Comparison of ENCODE assay signal across 9 mouse cellular contexts in the genomic region with DNA sequence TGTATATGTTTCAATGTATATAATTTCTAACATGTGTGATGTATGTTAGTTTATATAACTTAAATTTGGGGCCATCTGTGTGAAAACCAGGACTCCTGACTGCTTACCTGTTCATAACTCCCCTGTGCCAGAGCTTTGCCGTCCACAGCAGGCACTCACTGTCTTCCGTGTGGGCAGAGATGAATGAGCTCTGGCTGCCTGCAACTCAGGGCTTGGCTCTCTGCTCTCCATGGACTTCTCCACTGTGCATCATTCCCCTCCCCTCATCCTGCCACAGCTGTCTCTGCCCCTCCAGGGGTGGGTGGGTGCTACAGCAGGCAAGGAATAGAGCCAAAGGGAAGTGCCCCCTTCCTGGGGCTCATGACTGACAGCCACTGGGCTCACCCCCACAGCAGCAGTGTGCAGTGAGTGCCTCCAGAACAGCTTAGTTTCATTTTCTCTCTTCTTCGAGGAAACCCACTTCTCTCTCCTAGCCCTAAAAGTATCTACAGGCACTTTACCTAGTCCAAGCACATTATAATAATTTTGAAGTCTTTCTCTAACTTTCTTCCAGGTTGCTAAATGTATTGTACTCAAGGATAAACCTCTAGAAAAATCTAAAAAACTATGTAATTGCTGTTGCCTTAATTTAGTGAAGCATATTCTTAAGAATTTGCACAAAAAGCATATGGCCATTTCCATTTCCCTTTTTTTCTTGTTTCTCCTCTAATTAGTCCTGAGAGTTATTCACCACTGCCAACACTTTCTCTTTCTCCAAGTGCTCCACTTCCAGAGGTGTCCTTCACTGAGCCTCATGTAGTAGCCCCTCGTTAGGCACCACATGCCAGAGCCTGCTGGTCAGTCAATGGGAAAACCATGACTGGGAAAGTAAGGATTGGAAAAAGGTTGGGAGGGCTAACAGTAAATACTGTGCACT. TPM values are rescaled to one million over a fixed set of nuclear protein-coding genes. Genes with fewer than 3 reads are reported as not detected.
DNase-seq lines count a peak whose midpoint lies in the region; ATAC-seq and TF ChIP-seq lines count a peak whose summit lies in the region.
"Had no signal": no experiment of that assay in that cellular context is flagged by ENCODE, and none has a peak within 500 bp of the region (broad histone marks: within the 10 kb centered on the region; RNA-seq: fewer than 3 reads in every experiment).

No protein-coding gene starts in this region.

- ATAC-seq in heart, postnatal 0 days (ENCODE audit: insufficient read depth, low read depth): no peak
- ATAC-seq in intestine, postnatal 0 days: no peak

- H3K4me2 ChIP-seq in heart, postnatal 0 days (ENCODE audit: low read depth, low read length): peak overlapping the region; percentile 33; the same call in 1 of the 2 replicates
- H3K4me2 ChIP-seq in intestine, postnatal 0 days (replicated peaks; ENCODE audit: low read depth): 0 out of 2 replicates have a peak overlapping the region, but pooled peaks have one; percentile 27
- H3K4me2 ChIP-seq: limb, embryonic 13.5 days had no signal

- H3K4me1 ChIP-seq in heart, postnatal 0 days (ENCODE audit: control insufficient read depth, insufficient read depth): no peaks in the 10 kb centered on the region; the same call in 1 of the 2 replicates
- H3K4me1 ChIP-seq in intestine, postnatal 0 days (replicated peaks; ENCODE audit: control insufficient read depth, insufficient read depth, low read length): no peaks in the 10 kb centered on the region
- H3K4me1 ChIP-seq: limb, embryonic 13.5 days had no signal

- TF ChIP-seq CTCF in heart, postnatal 0 days (IDR thresholded peaks at IDR 0.05; ENCODE audit: low read depth): no peak
- no peak for TF ChIP-seq CTCF in intestine, postnatal 0 days (IDR thresholded peaks at IDR 0.05; ENCODE audit: low read depth)

- H3K9ac ChIP-seq in heart, postnatal 0 days (replicated peaks; ENCODE audit: low read depth, low read length): no peak overlapping the region
- no peak overlapping the region for H3K9ac ChIP-seq in intestine, postnatal 0 days (ENCODE audit: low read depth, low read length)
- H3K9ac ChIP-seq: limb, embryonic 13.5 days had no signal

- H3K27ac ChIP-seq in heart, postnatal 0 days (ENCODE audit: low read depth): no peak overlapping the region
- H3K27ac ChIP-seq in intestine, postnatal 0 days (ENCODE audit: low read depth, low read length): no peak overlapping the region; the same call in 1 of the 2 replicates
- H3K27ac ChIP-seq: limb, embryonic 13.5 days had no signal

- H3K4me3 ChIP-seq in heart, postnatal 0 days (ENCODE audit: low read depth, low read length): 0 out of 2 replicates have a peak overlapping the region, but pooled peaks have one; percentile 13
- H3K4me3 ChIP-seq in intestine, postnatal 0 days (ENCODE audit: low read depth, low read length): no peak overlapping the region
- H3K4me3 ChIP-seq: limb, embryonic 13.5 days had no signal

- H3K27me3 ChIP-seq in heart, postnatal 0 days (ENCODE audit: control insufficient read depth, insufficient read depth, low read length): no peaks in the 10 kb centered on the region
- H3K27me3 ChIP-seq in intestine, postnatal 0 days (replicated peaks; ENCODE audit: control insufficient read depth, insufficient read depth, low read length): no peaks in the 10 kb centered on the region
- H3K27me3 ChIP-seq: limb, embryonic 13.5 days had no signal

- no peak for DNase-seq in heart, postnatal 0 days (ENCODE audit: low spot score)
- no peak for DNase-seq in heart, postnatal 36 days
- DNase-seq in Muller cell, postnatal 12 days (ENCODE audit: inconsistent ontology term): peak; percentile 20
- peak; percentile 42 for DNase-seq in thymus, postnatal 0 days (ENCODE audit: low spot score)
- DNase-seq in right cerebral cortex, adult 2 months (ENCODE audit: low spot score in 2 of 2): no peak
- DNase-seq in urinary bladder, adult 18-20 months (ENCODE audit: low spot score in 2 of 2): no peak
- DNase-seq: gastrocnemius, postnatal 10 days had no signal

- H3K9me3 ChIP-seq in heart, postnatal 0 days (replicated peaks; ENCODE audit: control insufficient read depth, low read length): no peaks in the 10 kb centered on the region
- no peaks in the 10 kb centered on the region for H3K9me3 ChIP-seq in intestine, postnatal 0 days (ENCODE audit: control insufficient read depth)
- H3K9me3 ChIP-seq: limb, embryonic 13.5 days had no signal

- TF ChIP-seq EP300 in heart, postnatal 0 days (IDR thresholded peaks at IDR 0.05; ENCODE audit: low read depth): no peak

- intact Hi-C loops in heart, postnatal 36 days (cut with DNase I): no loop called here

- no peaks in the 10 kb centered on the region for H3K36me3 ChIP-seq in heart, postnatal 0 days (replicated peaks; ENCODE audit: control insufficient read depth, insufficient read depth, low read length)
- H3K36me3 ChIP-seq in intestine, postnatal 0 days (ENCODE audit: control insufficient read depth, insufficient read depth): no peaks in the 10 kb centered on the region
- H3K36me3 ChIP-seq: limb, embryonic 13.5 days had no signal

- 57% methylated on average over 4 of the region's 4 CpGs for WGBS in heart, postnatal 0 days
- WGBS in intestine, postnatal 0 days: 54% methylated on average over 4 of the region's 4 CpGs

RNA-seq across cellular contexts. Expression of a gene that starts 36.9 kb away (rescaled TPM):
- 9.7 and 10.7 TPM in 2 replicates for total RNA-seq in heart, postnatal 0 days (2014; rRNA removed; ENCODE audit: low replicate concordance)
- polyA plus RNA-seq in heart, postnatal 0 days (2015; fragmentation: Nextera tagmentation; extraction: Ambion mirVana): 1.7 and 2.0 TPM in 2 replicates
- 10 to 100 TPM; 18.8 to 21.6 TPM for total RNA-seq in heart, postnatal 36 days (2021)
- 9.1 and 9.2 TPM in 2 replicates for polyA plus RNA-seq in intestine, postnatal 0 days (2015; fragmentation: Nextera tagmentation; extraction: Ambion mirVana)
- 2.5 and 2.6 TPM in 2 replicates for polyA plus RNA-seq in thymus, postnatal 0 days (2015; fragmentation: Nextera tagmentation; extraction: Ambion mirVana)

RNA-seq across cellular contexts. Expression of a gene that starts 53.3 kb away (rescaled TPM):
- 17.1 and 17.7 TPM in 2 replicates for total RNA-seq in heart, postnatal 0 days (2014; rRNA removed; ENCODE audit: low replicate concordance)
- polyA plus RNA-seq in heart, postnatal 0 days (2015; fragmentation: Nextera tagmentation; extraction: Ambion mirVana): 17.1 and 17.8 TPM in 2 replicates
- 10 to 100 TPM; 17.4 to 17.7 TPM for total RNA-seq in heart, postnatal 36 days (2021)
- 24.6 and 25.0 TPM in 2 replicates for polyA plus RNA-seq in intestine, postnatal 0 days (2015; fragmentation: Nextera tagmentation; extraction: Ambion mirVana)
- 43.5 and 43.7 TPM in 2 replicates for polyA plus RNA-seq in thymus, postnatal 0 days (2015; fragmentation: Nextera tagmentation; extraction: Ambion mirVana)

Comparison
In these comparisons a context has a peak if more than half of its experiments do, and no peak if none do; other contexts are left out.
1. DNase-seq: peak in Muller cell, postnatal 12 days (single experiment) and thymus, postnatal 0 days (single experiment); none in heart, postnatal 0 days (single experiment), heart, postnatal 36 days (0 of 2), right cerebral cortex, adult 2 months (0 of 2) and urinary bladder, adult 18-20 months (0 of 2).